Mouse (Mus musculus) frontal cortex, adult (tissue): ENCODE measurements around the gene Hsf5.

Experiments used
- ATAC-seq: cut with Nextera tagmentation; 2 replicates; pipeline ENCODE4 v1.9.2; 2017; ENCODE audit warnings: mild to moderate bottlenecking, moderate library complexity, mixed read lengths; ENCODE audit not compliant: low TSS enrichment

The Hsf5 gene

GRCm38 (mm10) chr11:87687246-87688225 is 70.6 kb downstream of the Hsf5 start:
- ATAC-seq, result no peak

GRCm38 (mm10) chr11:87688478-87689203 is 71.7 kb downstream of the Hsf5 start:
- no peak for ATAC-seq

- no peak for ATAC-seq
Observed at GRCm38 (mm10) chr11:87689402-87689808, 72.4 kb downstream of the Hsf5 start.

- ATAC-seq, result no peak
Observed at GRCm38 (mm10) chr11:87690054-87690740, 73.2 kb downstream of the Hsf5 start.

- ATAC-seq, result no peak
Observed at GRCm38 (mm10) chr11:87697131-87697682, 80.2 kb downstream of the Hsf5 start.

- no peak for ATAC-seq
Observed at GRCm38 (mm10) chr11:87698126-87698525, 81.2 kb downstream of the Hsf5 start.

GRCm38 (mm10) chr11:87701108-87701507 is 84.1 kb downstream of the Hsf5 start:
- no peak for ATAC-seq

- ATAC-seq, result no peak
Observed at GRCm38 (mm10) chr11:87701877-87702620, 85.1 kb downstream of the Hsf5 start.

- no peak for ATAC-seq
Observed at GRCm38 (mm10) chr11:87703654-87704053, 86.7 kb downstream of the Hsf5 start.

GRCm38 (mm10) chr11:87704289-87704688 is 87.3 kb downstream of the Hsf5 start:
- no peak for ATAC-seq

- ATAC-seq, result no peak
Observed at GRCm38 (mm10) chr11:87707570-87707969, 90.6 kb downstream of the Hsf5 start.

- ATAC-seq, result peak; percentile 92
Observed at GRCm38 (mm10) chr11:87708979-87709378, 92.0 kb downstream of the Hsf5 start.
